Mouse (Mus musculus) spleen, postnatal 4 days (tissue): Measurements from ENCODE around the gene Slc1a5.

ENCODE experiments used
- DNase-seq, 2 experiments: peaks; one replicate each; pipeline ENCODE4 v3.0.0; 2022; ENCODE audit warnings: low spot score in 2 of 2

Gene Slc1a5

GRCm38 (mm10) chr7:16782555-16783125, 1.5 kb downstream of the Slc1a5 start:
- peak in 1 of 2 experiments; percentile 64 for DNase-seq

- DNase-seq = peak; percentile 84 to 88
Measured at GRCm38 (mm10) chr7:16783224-16783688, 2.1 kb downstream of the Slc1a5 start.

GRCm38 (mm10) chr7:16783758-16784415, 2.7 kb downstream of the Slc1a5 start:
- peak; percentile 71 to 84 for DNase-seq

GRCm38 (mm10) chr7:16784498-16784976, 3.4 kb downstream of the Slc1a5 start:
- DNase-seq = peak; percentile 47 to 76

GRCm38 (mm10) chr7:16785541-16786083, 4.5 kb downstream of the Slc1a5 start:
- peak in 1 of 2 experiments; percentile 58 for DNase-seq

DNA sequence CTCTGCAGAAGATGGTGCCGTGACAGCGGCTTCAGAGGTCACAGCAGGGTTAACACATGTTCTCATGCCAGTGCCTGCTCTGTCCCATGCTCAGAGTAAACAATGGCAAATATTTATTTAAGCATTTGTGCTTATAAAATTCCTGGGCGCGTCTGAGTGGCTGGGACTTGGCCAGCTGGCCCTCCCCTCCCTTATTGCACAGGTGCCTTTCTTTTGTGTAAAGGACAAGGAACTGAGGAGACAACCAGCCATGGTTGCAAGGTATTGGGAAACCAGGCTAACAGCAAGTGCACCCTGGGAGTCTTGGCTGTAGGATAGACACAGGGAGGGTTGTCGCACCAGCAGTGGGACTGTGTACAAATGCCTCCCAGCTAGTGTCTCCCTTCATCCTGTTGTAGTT, 11.2 kb downstream of the Slc1a5 start:
- no peak for DNase-seq

GRCm38 (mm10) chr7:16793010-16793725, 12.0 kb downstream of the Slc1a5 start:
- DNase-seq = no peak

GRCm38 (mm10) chr7:16794886-16795285, 13.7 kb downstream of the Slc1a5 start:
- DNase-seq = no peak

- no peak for DNase-seq
Measured at GRCm38 (mm10) chr7:16804409-16805028, 23.4 kb downstream of the Slc1a5 start.

DNA sequence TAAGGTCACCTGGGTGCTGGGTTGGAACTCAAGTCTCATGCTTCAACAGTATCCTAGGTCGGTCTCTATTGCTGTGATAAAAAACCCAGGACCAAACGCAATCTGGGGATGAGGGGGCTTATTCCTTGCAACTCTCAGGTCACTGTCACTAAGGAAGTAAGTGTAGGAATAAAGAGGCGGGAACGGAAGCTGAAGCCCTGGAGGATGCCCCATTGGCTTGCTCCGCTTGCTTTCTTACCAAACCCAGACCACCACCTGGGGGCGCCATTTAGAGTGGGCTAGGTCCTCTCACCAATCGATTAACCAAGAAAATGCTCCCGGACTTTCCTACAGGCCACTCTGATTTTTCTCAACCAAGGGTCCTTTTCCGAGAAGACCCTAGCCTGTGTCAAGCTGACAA, 26.8 kb downstream of the Slc1a5 start:
- DNase-seq = no peak

GRCm38 (mm10) chr7:16808647-16809046, 27.5 kb downstream of the Slc1a5 start:
- no peak for DNase-seq

DNA sequence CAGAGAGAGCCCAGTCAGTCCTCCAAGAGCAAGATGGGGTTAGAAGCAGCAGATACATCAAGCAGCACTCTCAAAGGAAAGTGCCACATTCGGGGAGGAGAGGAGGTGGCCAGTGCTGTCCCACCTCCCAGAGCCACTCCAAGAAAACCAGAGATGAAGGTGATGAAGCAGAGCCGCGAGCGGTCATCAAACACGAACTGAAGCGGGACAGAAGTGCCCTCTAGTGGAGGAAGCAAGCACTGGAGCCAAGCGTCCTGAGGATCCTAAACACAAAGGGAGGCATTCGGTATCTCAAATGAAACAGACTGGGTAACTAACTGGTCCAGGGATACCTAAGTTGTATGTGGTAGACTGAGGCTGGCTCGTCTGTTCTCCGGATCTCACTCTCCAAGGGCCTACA, 28.6 kb downstream of the Slc1a5 start:
- peak; percentile 61 to 83 for DNase-seq

- DNase-seq = no peak
Measured at GRCm38 (mm10) chr7:16810399-16810919, 29.3 kb downstream of the Slc1a5 start.

- DNase-seq = no peak
Measured at GRCm38 (mm10) chr7:16810920-16811648, 29.9 kb downstream of the Slc1a5 start.

- DNase-seq = no peak
Measured at GRCm38 (mm10) chr7:16811649-16812070, 30.5 kb downstream of the Slc1a5 start.

GRCm38 (mm10) chr7:16812505-16812904, 31.4 kb downstream of the Slc1a5 start:
- DNase-seq = no peak

- DNase-seq = no peak
Measured at GRCm38 (mm10) chr7:16815351-16815941, 34.3 kb downstream of the Slc1a5 start, which contains the start of gene Strn4. Strn4 (plus strand) TSS chr7:16815889.

- DNase-seq = peak; percentile 76 to 87
Measured at GRCm38 (mm10) chr7:16816078-16816474, 34.9 kb downstream of the Slc1a5 start.

DNA sequence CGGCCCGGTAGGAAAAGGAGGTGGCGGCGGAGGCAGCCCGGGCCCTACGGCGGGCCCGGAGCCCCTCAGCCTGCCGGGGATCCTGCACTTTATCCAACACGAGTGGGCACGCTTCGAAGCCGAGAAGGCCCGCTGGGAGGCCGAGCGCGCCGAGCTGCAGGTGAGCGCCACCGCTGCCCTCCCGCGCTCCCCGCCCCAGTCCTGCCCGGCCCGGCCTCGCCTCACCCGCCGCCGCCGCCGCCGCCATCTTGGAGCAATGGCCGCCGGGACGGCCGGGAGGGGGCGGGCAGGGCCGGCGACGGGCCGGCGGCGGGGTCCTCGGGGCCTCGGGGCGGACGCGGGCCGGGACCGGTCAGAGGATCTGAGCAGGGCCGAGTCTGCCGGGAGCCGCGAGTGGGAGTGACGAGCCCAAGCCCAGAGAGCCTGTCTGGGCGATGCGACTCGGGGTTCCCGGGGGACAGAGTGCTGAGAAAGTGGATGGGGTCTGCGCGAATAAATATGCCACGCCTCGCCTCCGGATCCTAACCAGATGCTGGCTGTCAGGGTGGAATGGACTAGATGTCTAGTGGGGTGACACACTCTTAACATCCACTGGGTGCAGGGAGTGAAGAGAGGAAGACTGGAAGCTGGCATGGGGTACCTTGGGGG, 35.5 kb downstream of the Slc1a5 start, which contains the start of gene Fkrp:
Gene Fkrp, minus strand, starts transcription at position 258 of the 648 bp plus-strand sequence.
- DNase-seq = peak; percentile 66 to 89

- no peak for DNase-seq
Measured at GRCm38 (mm10) chr7:16817693-16818092, 36.6 kb downstream of the Slc1a5 start.
